Mouse (Mus musculus) brown adipose tissue, adult 24 weeks (tissue): ENCODE results near the gene Nrxn1. TPM values are rescaled to one million over a fixed set of nuclear protein-coding genes. Genes with fewer than 3 reads are reported as not detected.

Source experiments
- H3K27ac ChIP-seq: fragments of 200-500 bp; replicated peaks from 2 replicates; pipeline ENCODE4 v1.5.1; 2012; ENCODE audit warnings: low read depth, mild to moderate bottlenecking, low read length
- H3K4me1 ChIP-seq: fragments of 200-500 bp; 2 replicates; pipeline ENCODE4 v1.6.1; 2012; ENCODE audit warnings: low read length, mixed read lengths; ENCODE audit not compliant: control insufficient read depth, insufficient read depth, insufficient read length
- H3K4me3 ChIP-seq: fragments of 200-500 bp; 2 replicates; pipeline ENCODE4 v1.5.1; 2012; ENCODE audit warnings: low read depth, mild to moderate bottlenecking, low read length, moderate library complexity; ENCODE audit not compliant: insufficient read depth
- polyA plus RNA-seq: library from polyadenylated mRNA; stranded (reverse); fragments of >200 nt; gene quantifications from 2 replicates; pipeline ENCODE4 v1.2.4, GENCODE M21; 2012; ENCODE audit not compliant: missing spikeins, insufficient read depth, insufficient read length

Nrxn1 gene
- polyA plus RNA-seq, 1 experiment: 0.67 TPM

DNA sequence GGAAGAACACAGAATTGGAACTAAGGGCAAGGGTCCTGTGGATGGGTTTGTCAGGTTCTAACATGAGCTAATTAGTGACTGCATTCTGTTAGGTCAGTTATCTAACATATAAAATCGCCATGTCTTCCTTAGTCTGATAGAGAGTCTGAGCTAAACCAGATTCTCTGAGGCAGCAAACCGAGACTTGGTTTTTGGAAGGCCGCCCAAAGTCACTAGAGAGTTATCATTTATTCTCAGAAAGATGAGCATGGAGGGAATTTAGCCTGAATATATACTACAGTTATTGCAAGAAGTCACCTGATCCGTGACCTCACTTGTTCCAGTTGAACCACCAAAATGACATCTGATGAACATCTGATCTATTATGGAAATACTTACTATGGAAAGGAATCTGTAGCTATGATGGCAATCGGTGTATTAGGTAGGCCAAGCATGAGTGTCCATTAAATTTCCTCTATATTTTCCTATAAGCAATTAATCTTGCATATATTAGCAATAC is 397.7 kb downstream of the Nrxn1 start:
- H3K27ac ChIP-seq: no peak overlapping the region
- H3K4me1 ChIP-seq: no peaks in the 10 kb centered on the region
- H3K4me3 ChIP-seq: no peak overlapping the region

DNA sequence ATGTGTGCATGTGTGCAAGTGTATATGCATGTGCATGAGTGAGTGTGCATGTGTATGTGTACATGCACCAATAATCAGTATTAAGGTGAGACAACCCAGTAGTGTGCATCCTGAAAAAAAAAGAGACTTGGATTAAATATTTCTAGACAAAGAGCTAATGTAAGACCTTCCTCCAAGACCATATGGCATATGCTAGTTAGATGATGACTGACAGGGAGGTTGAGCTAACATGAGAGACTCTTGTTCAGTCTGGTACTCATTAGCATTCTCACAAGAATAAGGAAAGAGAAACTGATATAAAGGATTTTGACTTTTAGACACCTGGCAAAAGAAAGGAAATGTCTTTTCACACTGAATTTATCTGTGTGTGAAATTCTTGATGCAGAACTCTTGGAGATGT is 408.7 kb downstream of the Nrxn1 start:
- H3K4me1 ChIP-seq: no peaks in the 10 kb centered on the region
- H3K27ac ChIP-seq: no peak overlapping the region
- no peak overlapping the region for H3K4me3 ChIP-seq

DNA sequence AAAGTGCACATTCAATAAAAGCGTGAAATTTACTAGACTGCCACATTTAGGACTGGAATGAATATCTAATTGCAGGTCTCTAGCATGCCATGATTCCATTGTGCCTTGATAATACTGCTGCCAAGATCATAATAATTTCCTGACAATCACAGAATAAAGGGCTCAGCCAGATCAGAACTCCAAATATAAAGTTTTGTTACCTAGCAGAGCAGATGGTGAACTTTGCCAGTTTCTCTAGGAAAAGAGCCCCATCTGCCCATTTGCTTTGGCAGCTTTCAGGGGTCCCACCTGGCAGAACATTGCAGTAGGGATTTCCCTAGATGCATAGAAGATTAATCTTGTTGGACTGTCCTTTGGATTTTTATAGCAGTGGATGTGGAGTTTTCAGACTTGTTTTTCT is 411.9 kb downstream of the Nrxn1 start:
- H3K4me3 ChIP-seq: no peak overlapping the region
- no peak overlapping the region for H3K27ac ChIP-seq
- H3K4me1 ChIP-seq: no peaks in the 10 kb centered on the region

DNA sequence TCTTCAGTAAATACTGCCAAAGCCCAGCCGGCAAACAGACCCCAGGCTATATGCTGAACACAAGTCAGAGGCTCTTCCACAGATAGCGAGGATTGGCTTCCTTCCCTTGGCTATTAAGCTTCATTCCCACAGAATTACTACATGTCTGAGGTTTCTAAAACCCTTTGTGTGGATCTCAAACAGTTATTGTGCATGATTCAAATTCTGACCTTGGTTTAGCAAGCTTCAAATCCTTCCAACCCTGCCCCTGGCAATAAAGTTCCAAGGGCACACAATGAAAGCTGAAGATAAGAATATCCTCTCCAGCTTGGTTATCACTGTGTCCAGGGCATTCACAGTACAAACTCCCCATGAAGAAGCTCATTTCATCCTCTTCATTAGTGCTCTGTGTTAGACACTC is 416.2 kb downstream of the Nrxn1 start:
- H3K27ac ChIP-seq: no peak overlapping the region
- no peak overlapping the region for H3K4me3 ChIP-seq
- H3K4me1 ChIP-seq: no peaks in the 10 kb centered on the region

DNA sequence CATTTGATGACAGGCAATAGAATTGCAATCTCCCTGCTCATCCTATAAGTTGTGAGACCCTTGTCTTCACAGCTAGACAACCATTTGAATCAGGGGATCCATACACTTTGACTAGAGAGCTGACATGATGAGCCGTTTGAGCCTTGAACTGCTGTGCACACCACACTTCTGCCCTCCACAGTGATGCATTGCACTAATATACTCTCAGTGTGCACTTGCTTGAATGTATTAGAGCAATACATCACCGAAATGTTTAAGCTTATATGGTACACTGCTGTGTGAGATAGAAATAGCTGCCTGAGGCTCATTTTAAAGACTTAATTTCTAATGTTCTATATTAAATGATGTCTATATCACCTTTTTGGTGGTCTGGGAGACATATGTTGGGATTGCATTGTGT is 430.6 kb downstream of the Nrxn1 start:
- Histone ChIP-seq H3K4me1 (no peaks in the 10 kb centered on the region), H3K4me3 (no peak overlapping the region), H3K27ac (no peak overlapping the region)

- Histone ChIP-seq H3K4me3 (no peak overlapping the region), H3K4me1 (no peaks in the 10 kb centered on the region)
Observed at GRCm38 (mm10) chr17:90654506-90654905, 438.4 kb downstream of the Nrxn1 start.

GRCm38 (mm10) chr17:90653347-90653746 is 439.5 kb downstream of the Nrxn1 start:
- Histone ChIP-seq H3K4me1 (no peaks in the 10 kb centered on the region), H3K27ac (no peak overlapping the region), H3K4me3 (no peak overlapping the region)

More at GRCm38 (mm10) chr17:90654506-90654905, 438.4 kb downstream of the Nrxn1 start:
- no peak overlapping the region for H3K27ac ChIP-seq

GRCm38 (mm10) chr17:90650279-90650678 is 442.6 kb downstream of the Nrxn1 start:
- Histone ChIP-seq H3K27ac (no peak overlapping the region), H3K4me3 (no peak overlapping the region), H3K4me1 (no peaks in the 10 kb centered on the region)

DNA sequence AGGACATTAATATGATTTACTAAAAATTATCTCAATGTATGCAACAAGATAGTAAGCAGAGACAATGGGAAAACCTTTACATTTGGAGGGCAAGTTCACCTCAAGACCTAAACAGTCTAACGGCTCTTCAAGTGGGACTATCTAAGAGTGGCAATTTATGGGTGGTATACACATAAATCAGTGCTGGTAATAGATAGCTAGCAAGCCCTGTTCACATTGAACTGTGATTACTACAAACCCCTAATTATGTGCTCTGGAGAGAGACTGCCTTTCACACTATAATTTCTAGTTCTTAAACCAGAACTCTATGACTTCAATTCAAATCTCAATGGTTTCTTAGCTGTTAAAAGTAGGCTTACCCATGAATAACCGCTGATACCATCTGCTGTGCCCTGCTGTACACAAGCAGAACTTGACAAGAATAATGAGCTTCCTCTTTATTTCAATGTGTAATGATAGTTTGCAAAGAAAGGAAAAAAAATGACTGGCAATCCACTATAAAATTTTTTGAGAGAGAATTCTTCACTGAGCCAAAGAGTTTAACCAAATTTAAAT is 453.8 kb downstream of the Nrxn1 start:
- Histone ChIP-seq H3K27ac (no peak overlapping the region), H3K4me3 (no peak overlapping the region), H3K4me1 (no peaks in the 10 kb centered on the region)

GRCm38 (mm10) chr17:90638183-90638727 is 454.6 kb downstream of the Nrxn1 start:
- H3K4me1 ChIP-seq: no peaks in the 10 kb centered on the region
- no peak overlapping the region for H3K27ac ChIP-seq
- no peak overlapping the region for H3K4me3 ChIP-seq

DNA sequence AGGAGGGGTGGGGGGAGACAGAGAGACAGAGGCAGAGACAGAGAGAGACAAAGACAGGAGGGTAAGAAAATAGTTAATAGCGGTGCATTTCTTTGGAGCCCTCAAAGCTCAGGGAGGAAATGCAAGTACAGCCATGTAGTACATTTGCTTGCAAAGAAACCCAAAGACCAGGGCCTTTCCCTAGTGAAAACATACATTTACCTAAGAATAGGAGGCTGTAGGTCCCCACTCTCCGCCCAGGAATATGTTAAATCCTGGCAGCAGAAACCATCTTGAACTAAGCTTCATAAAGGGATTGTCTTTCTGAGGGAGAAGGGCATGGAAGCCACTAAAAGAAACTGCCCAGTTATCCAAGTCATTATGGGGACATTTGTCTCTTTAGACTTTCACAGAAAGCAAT is 461.5 kb downstream of the Nrxn1 start:
- no peaks in the 10 kb centered on the region for H3K4me1 ChIP-seq
- H3K4me3 ChIP-seq: no peak overlapping the region
- H3K27ac ChIP-seq: no peak overlapping the region

DNA sequence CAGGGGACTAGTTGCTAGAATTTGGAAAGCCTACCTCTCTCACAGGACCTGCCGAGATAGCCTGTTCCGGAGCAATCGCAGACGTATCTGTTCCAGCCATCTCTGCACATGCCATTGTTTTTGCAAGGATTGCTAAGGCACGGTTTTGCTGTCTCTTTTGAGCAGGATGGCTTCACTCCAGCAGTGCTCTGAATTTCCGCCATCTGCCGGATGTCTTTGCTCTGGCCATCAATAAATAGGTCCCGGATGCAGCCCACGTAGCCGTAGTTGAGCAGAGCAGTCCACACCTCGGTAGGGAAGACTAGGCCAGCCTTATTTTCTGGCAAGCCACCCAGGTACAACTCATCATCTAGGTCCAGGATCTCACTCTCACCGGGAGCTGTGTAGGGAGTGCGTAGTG is 463.0 kb downstream of the Nrxn1 start:
- Histone ChIP-seq H3K27ac (no peak overlapping the region), H3K4me1 (no peaks in the 10 kb centered on the region), H3K4me3 (no peak overlapping the region)

- Histone ChIP-seq H3K27ac (no peak overlapping the region), H3K4me1 (no peaks in the 10 kb centered on the region), H3K4me3 (no peak overlapping the region)
Observed at GRCm38 (mm10) chr17:90628469-90628868, 464.4 kb downstream of the Nrxn1 start.

- Histone ChIP-seq H3K27ac (no peak overlapping the region), H3K4me3 (no peak overlapping the region), H3K4me1 (no peaks in the 10 kb centered on the region)
Observed at GRCm38 (mm10) chr17:90628004-90628403, 464.9 kb downstream of the Nrxn1 start.

DNA sequence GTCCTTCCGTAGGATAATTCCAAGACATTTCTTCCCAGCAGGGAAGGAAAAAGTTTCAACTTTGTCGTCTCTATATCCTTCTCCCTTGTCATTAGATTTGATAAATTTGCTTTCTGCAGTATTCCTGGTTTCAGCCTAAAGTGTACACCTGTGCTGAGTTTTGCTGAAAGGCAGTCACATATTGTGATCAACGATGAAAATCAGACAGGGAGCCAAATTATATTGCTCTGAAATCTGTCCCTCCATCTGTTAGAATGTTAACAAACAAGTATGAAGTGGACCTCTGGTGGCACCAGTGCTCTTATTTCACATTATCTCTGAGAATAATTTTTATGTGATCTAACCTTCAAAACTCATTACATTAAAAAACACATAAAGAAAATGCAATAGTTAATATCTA is 465.5 kb downstream of the Nrxn1 start:
- Histone ChIP-seq H3K27ac (no peak overlapping the region), H3K4me3 (no peak overlapping the region), H3K4me1 (no peaks in the 10 kb centered on the region)

DNA sequence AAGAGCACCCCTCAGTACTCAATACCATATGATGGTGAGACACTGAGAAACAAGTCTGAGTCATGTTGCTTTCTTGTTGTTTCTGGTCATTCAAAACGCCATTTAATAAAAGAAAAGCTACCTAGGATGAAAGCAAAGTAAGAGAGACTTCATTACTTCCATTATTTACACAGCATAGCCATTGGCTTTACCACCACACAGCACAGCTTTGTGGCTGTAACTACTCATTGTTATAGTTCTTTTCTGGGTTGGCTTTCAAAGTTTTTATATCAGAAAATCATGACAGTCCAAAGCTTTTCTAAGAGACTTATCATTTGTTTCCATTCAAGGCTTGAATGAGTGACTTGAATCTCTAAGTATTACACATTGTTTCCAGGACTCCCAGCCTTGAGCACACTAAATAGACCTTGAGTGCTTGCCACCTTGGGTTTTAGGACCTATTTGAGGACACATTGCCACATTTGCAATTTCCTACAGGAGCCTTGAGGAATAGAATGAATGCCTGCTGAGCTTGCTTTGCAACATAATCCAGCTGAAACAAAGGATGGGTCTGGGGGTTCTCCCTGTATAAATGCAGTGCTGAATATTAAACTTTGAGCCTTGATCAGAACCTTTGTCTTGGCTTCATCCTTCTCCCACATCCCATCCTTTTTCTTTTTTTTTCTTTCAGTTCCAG is 468.1 kb downstream of the Nrxn1 start:
- Histone ChIP-seq H3K4me1 (no peaks in the 10 kb centered on the region), H3K27ac (no peak overlapping the region), H3K4me3 (no peak overlapping the region)
